Mouse (Mus musculus) retina, embryonic 14.5 days (tissue): ENCODE measurements at regions not wholly inside any gene's neighbourhood (a gene's known extent, or its start where the extent isn't known, plus 50 kb on each side); places are given as distances from the start of the nearest gene placed in this dataset.

Experiments
- DNase-seq: peaks from one replicate; pipeline ENCODE4 v3.0.0-alpha.2; 2015; ENCODE audit warnings: low spot score

GRCm38 (mm10) chr2:61221676-61222075 is 258.7 kb upstream of the Rbms1 start:
- DNase-seq: no peak

- no peak for DNase-seq
These were observed 258.2 kb upstream of the Rbms1 start for GRCm38 (mm10) chr2:61221157-61221556.

- no peak for DNase-seq
These were observed 251.0 kb upstream of the Rbms1 start for GRCm38 (mm10) chr2:61213951-61214350.

- no peak for DNase-seq
These were observed 238.4 kb upstream of the Rbms1 start for GRCm38 (mm10) chr2:61201387-61201786.

- DNase-seq: no peak
These were observed 231.0 kb upstream of the Rbms1 start for GRCm38 (mm10) chr2:61193976-61194375.

GRCm38 (mm10) chr2:61182424-61182979 is 219.5 kb upstream of the Rbms1 start:
- DNase-seq: no peak

- no peak for DNase-seq
These were observed 214.8 kb upstream of the Rbms1 start for GRCm38 (mm10) chr2:61177801-61178200.

- no peak for DNase-seq
These were observed 213.8 kb upstream of the Rbms1 start for GRCm38 (mm10) chr2:61176807-61177206.

- no peak for DNase-seq
These were observed 210.6 kb upstream of the Rbms1 start for GRCm38 (mm10) chr2:61173581-61173980.

- no peak for DNase-seq
These were observed 198.3 kb upstream of the Rbms1 start for GRCm38 (mm10) chr2:61161336-61161735.

GRCm38 (mm10) chr2:61159761-61160160 is 196.8 kb upstream of the Rbms1 start:
- peak; percentile 92 for DNase-seq

GRCm38 (mm10) chr2:61138998-61139631 is 176.1 kb upstream of the Rbms1 start:
- no peak for DNase-seq

GRCm38 (mm10) chr2:61138625-61138997 is 175.6 kb upstream of the Rbms1 start:
- DNase-seq: no peak

- DNase-seq: no peak
These were observed 174.4 kb upstream of the Rbms1 start for GRCm38 (mm10) chr2:61137378-61137777.

- no peak for DNase-seq
These were observed 173.9 kb upstream of the Rbms1 start for GRCm38 (mm10) chr2:61136926-61137325.

- no peak for DNase-seq
These were observed 160.2 kb upstream of the Rbms1 start for GRCm38 (mm10) chr2:61123046-61123806.

- no peak for DNase-seq
These were observed 158.3 kb upstream of the Rbms1 start for GRCm38 (mm10) chr2:61121281-61121680.

GRCm38 (mm10) chr2:61114620-61115019 is 151.6 kb upstream of the Rbms1 start:
- no peak for DNase-seq

- DNase-seq: no peak
These were observed 150.9 kb upstream of the Rbms1 start for GRCm38 (mm10) chr2:61113916-61114315.

- DNase-seq: no peak
These were observed 147.6 kb upstream of the Rbms1 start for GRCm38 (mm10) chr2:61110591-61110990.

GRCm38 (mm10) chr2:61109564-61109963 is 146.6 kb upstream of the Rbms1 start:
- DNase-seq: no peak

- no peak for DNase-seq
These were observed 142.2 kb upstream of the Rbms1 start for GRCm38 (mm10) chr2:61105169-61105568.

GRCm38 (mm10) chr2:61100854-61101253 is 137.9 kb upstream of the Rbms1 start:
- DNase-seq: no peak
